Mouse (Mus musculus): ENCODE results near the gene Dab2ip. TPM values are rescaled to one million over a fixed set of nuclear protein-coding genes. Genes with fewer than 3 reads are reported as not detected.

Dab2ip gene
- polyA plus RNA-seq, 1 experiment from 2014 or later = 68.1 TPM

- no peak for ATAC-seq (ENCODE audit: low FRiP score)
- Histone ChIP-seq H3K27me3 (peaks cover 2% of the 10 kb centered on the region; the same call in 1 of the 2 replicates), H3K9ac (no peak overlapping the region), H3K4me2 (replicated peaks) (peak overlapping the region; percentile 42; the same call in 1 of the 2 replicates), H3K36me3 (no peaks in the 10 kb centered on the region), H3K4me1 (peaks cover 62% of the 10 kb centered on the region), H3K4me3 (no peak overlapping the region), H3K9me3 (replicated peaks) (no peaks in the 10 kb centered on the region), H3K27ac (peak overlapping the region; percentile 31; the same call in 1 of the 2 replicates)
- 48% methylated on average over 2 of the region's 2 CpGs for WGBS
These were observed 61.5 kb downstream of the Dab2ip start for GRCm38 (mm10) chr2:35619532-35619931.

- Histone ChIP-seq H3K27me3 (peaks cover 2% of the 10 kb centered on the region; the same call in 1 of the 2 replicates), H3K4me1 (peaks cover 66% of the 10 kb centered on the region), H3K36me3 (no peaks in the 10 kb centered on the region), H3K4me3 (0 out of 2 replicates have a peak overlapping the region, but pooled peaks have one; percentile 8), H3K4me2 (replicated peaks) (peak overlapping the region; percentile 42), H3K27ac (0 out of 2 replicates have a peak overlapping the region, but pooled peaks have one; percentile 31), H3K9ac (no peak overlapping the region), H3K9me3 (replicated peaks) (no peaks in the 10 kb centered on the region)
- peak; percentile 57 for ATAC-seq (ENCODE audit: low FRiP score)
- 21% methylated on average over 7 of the region's 7 CpGs for WGBS
These were observed 62.5 kb downstream of the Dab2ip start for GRCm38 (mm10) chr2:35620364-35621224.

- ATAC-seq (ENCODE audit: low FRiP score) = no peak
- H3K36me3 ChIP-seq = no peaks in the 10 kb centered on the region
- H3K4me3 ChIP-seq = no peak overlapping the region
- peaks cover 67% of the 10 kb centered on the region for H3K4me1 ChIP-seq
- peak overlapping the region; percentile 78 for H3K4me2 ChIP-seq (replicated peaks)
- WGBS = 70% methylated on average over 2 of the region's 2 CpGs
- H3K9ac ChIP-seq = no peak overlapping the region
- no peak overlapping the region for H3K27ac ChIP-seq
- H3K9me3 ChIP-seq (replicated peaks) = no peaks in the 10 kb centered on the region
- peaks cover 2% of the 10 kb centered on the region; the same call in 1 of the 2 replicates for H3K27me3 ChIP-seq
These were observed 63.1 kb downstream of the Dab2ip start for GRCm38 (mm10) chr2:35621225-35621519.

GRCm38 (mm10) chr2:35621796-35622195, 63.7 kb downstream of the Dab2ip start:
- WGBS = under 1% methylated on average over 38 of the region's 41 CpGs
- Histone ChIP-seq H3K4me3 (peak overlapping the region; percentile 69), H3K4me2 (replicated peaks) (peak overlapping the region; percentile 78), H3K4me1 (peaks cover 73% of the 10 kb centered on the region), H3K27ac (peak overlapping the region; percentile 62), H3K27me3 (peaks cover 2% of the 10 kb centered on the region; the same call in 1 of the 2 replicates), H3K36me3 (no peaks in the 10 kb centered on the region), H3K9me3 (replicated peaks) (no peaks in the 10 kb centered on the region), H3K9ac (peak overlapping the region; percentile 81)
- peak; percentile 75 for ATAC-seq (ENCODE audit: low FRiP score)

- no peak; the same call in 1 of the 2 replicates for ATAC-seq (ENCODE audit: low FRiP score)
- peak overlapping the region; percentile 62 for H3K27ac ChIP-seq
- 3% methylated on average over 20 of the region's 20 CpGs for WGBS
These were observed 64.4 kb downstream of the Dab2ip start for GRCm38 (mm10) chr2:35622261-35623103.

GRCm38 (mm10) chr2:35623104-35623377, 65.0 kb downstream of the Dab2ip start:
- 0 out of 2 replicates have a peak overlapping the region, but pooled peaks have one; percentile 62 for H3K27ac ChIP-seq
- peak overlapping the region; percentile 81 for H3K9ac ChIP-seq
- H3K27me3 ChIP-seq = no peaks in the 10 kb centered on the region; the same call in 1 of the 2 replicates
- peaks cover 85% of the 10 kb centered on the region for H3K4me1 ChIP-seq
- H3K4me3 ChIP-seq = peak overlapping the region; percentile 69
- H3K9me3 ChIP-seq (replicated peaks) = no peaks in the 10 kb centered on the region
- no peaks in the 10 kb centered on the region for H3K36me3 ChIP-seq
- ATAC-seq (ENCODE audit: low FRiP score) = no peak
- peak overlapping the region; percentile 78 for H3K4me2 ChIP-seq (replicated peaks)
- 31% methylated on average over 4 of the region's 4 CpGs for WGBS

More at GRCm38 (mm10) chr2:35622261-35623103, 64.4 kb downstream of the Dab2ip start:
- H3K4me3 ChIP-seq = peak overlapping the region; percentile 69
- peak overlapping the region; percentile 78 for H3K4me2 ChIP-seq (replicated peaks)
- peak overlapping the region; percentile 81 for H3K9ac ChIP-seq
- no peaks in the 10 kb centered on the region for H3K36me3 ChIP-seq
- no peaks in the 10 kb centered on the region; the same call in 1 of the 2 replicates for H3K27me3 ChIP-seq
- H3K9me3 ChIP-seq (replicated peaks) = no peaks in the 10 kb centered on the region
- peaks cover 79% of the 10 kb centered on the region for H3K4me1 ChIP-seq

GRCm38 (mm10) chr2:35623431-35624148, 65.5 kb downstream of the Dab2ip start:
- H3K9ac ChIP-seq = peak overlapping the region; percentile 47; the same call in 1 of the 2 replicates
- H3K9me3 ChIP-seq (replicated peaks) = no peaks in the 10 kb centered on the region
- no peaks in the 10 kb centered on the region; the same call in 1 of the 2 replicates for H3K27me3 ChIP-seq
- ATAC-seq (ENCODE audit: low FRiP score) = no peak
- H3K27ac ChIP-seq = 0 out of 2 replicates have a peak overlapping the region, but pooled peaks have one; percentile 35
- H3K4me3 ChIP-seq = peak overlapping the region; percentile 69
- 32% methylated on average over 12 of the region's 12 CpGs for WGBS
- H3K4me2 ChIP-seq (replicated peaks) = peak overlapping the region; percentile 78
- H3K36me3 ChIP-seq = no peaks in the 10 kb centered on the region
- peaks cover 89% of the 10 kb centered on the region for H3K4me1 ChIP-seq

GRCm38 (mm10) chr2:35624380-35625006, 66.4 kb downstream of the Dab2ip start:
- Histone ChIP-seq H3K4me2 (replicated peaks) (peak overlapping the region; percentile 78; the same call in 1 of the 2 replicates), H3K9ac (no peak overlapping the region), H3K36me3 (no peaks in the 10 kb centered on the region), H3K27me3 (no peaks in the 10 kb centered on the region; the same call in 1 of the 2 replicates), H3K4me1 (peaks cover 85% of the 10 kb centered on the region), H3K9me3 (replicated peaks) (no peaks in the 10 kb centered on the region), H3K4me3 (0 out of 2 replicates have a peak overlapping the region, but pooled peaks have one; percentile 69), H3K27ac (no peak overlapping the region)
- WGBS = 59% methylated on average over 5 of the region's 5 CpGs
- no peak for ATAC-seq (ENCODE audit: low FRiP score)

- WGBS = 92% methylated on average over 6 of the region's 6 CpGs
- H3K9me3 ChIP-seq (replicated peaks) = no peaks in the 10 kb centered on the region
- no peak overlapping the region for H3K4me2 ChIP-seq (replicated peaks)
- H3K9ac ChIP-seq = no peak overlapping the region
- ATAC-seq (ENCODE audit: low FRiP score) = no peak
- H3K4me1 ChIP-seq = peaks cover 80% of the 10 kb centered on the region
- H3K36me3 ChIP-seq = no peaks in the 10 kb centered on the region
- H3K27me3 ChIP-seq = no peaks in the 10 kb centered on the region
- no peak overlapping the region for H3K27ac ChIP-seq
- H3K4me3 ChIP-seq = no peak overlapping the region
These were observed 66.9 kb downstream of the Dab2ip start for GRCm38 (mm10) chr2:35625007-35625380.

GRCm38 (mm10) chr2:35625526-35625925, 67.5 kb downstream of the Dab2ip start:
- Histone ChIP-seq H3K27ac (no peak overlapping the region), H3K27me3 (no peaks in the 10 kb centered on the region), H3K36me3 (no peaks in the 10 kb centered on the region), H3K4me2 (replicated peaks) (no peak overlapping the region), H3K4me3 (no peak overlapping the region), H3K9me3 (replicated peaks) (no peaks in the 10 kb centered on the region), H3K9ac (no peak overlapping the region), H3K4me1 (peaks cover 74% of the 10 kb centered on the region)
- no peak for ATAC-seq (ENCODE audit: low FRiP score)
- 72% methylated on average over 6 of the region's 6 CpGs for WGBS

GRCm38 (mm10) chr2:35626181-35626727, 68.2 kb downstream of the Dab2ip start:
- Histone ChIP-seq H3K4me2 (replicated peaks) (no peak overlapping the region), H3K9ac (no peak overlapping the region), H3K36me3 (no peaks in the 10 kb centered on the region), H3K27ac (no peak overlapping the region), H3K9me3 (replicated peaks) (no peaks in the 10 kb centered on the region), H3K4me1 (peaks cover 67% of the 10 kb centered on the region), H3K4me3 (no peak overlapping the region), H3K27me3 (no peaks in the 10 kb centered on the region)
- ATAC-seq (ENCODE audit: low FRiP score) = no peak
- 77% methylated on average over 9 of the region's 9 CpGs for WGBS

Data from hindbrain, embryonic 12.5 days (tissue).